Mouse (Mus musculus) myocyte (in vitro differentiated cells): ENCODE results near the gene Adamts9.

Experiments
- E2F4 ChIP-seq: IDR thresholded peaks from one replicate; pipeline ENCODE4 v1.6.1; 2011; ENCODE audit warnings: mild to moderate bottlenecking, control low read depth, moderate library complexity; ENCODE audit not compliant: insufficient read depth
- MYOG ChIP-seq, 3 experiments: IDR thresholded peaks; one replicate each; pipeline ENCODE4 v1.6.1; 2011; ENCODE audit warnings: control low read depth in 2 of 3, low read depth in 2 of 3, mild to moderate bottlenecking in 2 of 3; ENCODE audit not compliant: insufficient read length in 2 of 3, control insufficient read depth in 1 of 3, insufficient read depth in 1 of 3
- POLR2A ChIP-seq: IDR thresholded peaks from one replicate; pipeline ENCODE4 v1.6.1; 2011; ENCODE audit warnings: low read depth, mild to moderate bottlenecking, control low read depth, moderate library complexity; ENCODE audit not compliant: insufficient read length
- POLR2AphosphoS2 ChIP-seq: IDR thresholded peaks from one replicate; pipeline ENCODE4 v1.6.1; 2011; ENCODE audit warnings: low read depth, control low read depth; ENCODE audit not compliant: insufficient read length

DNA sequence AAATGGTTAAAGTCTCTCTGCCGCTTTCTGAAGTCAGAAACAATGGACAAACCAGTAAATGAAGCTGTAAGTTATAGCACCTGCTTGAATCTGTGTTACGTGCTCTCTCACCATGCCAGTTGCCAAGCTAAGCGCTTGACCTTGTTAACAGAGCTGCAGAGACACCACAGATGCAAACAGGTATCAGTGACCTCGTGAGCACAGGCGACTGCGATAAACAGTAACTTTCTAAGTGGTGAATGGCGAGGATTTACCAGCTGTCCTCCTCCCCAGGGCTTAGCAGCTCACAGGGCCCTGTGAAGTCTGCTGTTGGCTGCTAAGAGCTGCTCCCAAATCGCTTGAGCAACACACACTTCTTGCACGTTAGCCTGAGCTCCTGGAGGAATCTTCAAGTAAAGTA is 80.7 kb downstream of the Adamts9 start:
- TF ChIP-seq POLR2A: no peak
- TF ChIP-seq MYOG (IDR thresholded peaks at IDR 0.05; ENCODE audit: control insufficient read depth in 1 of 3, insufficient read depth in 1 of 3, insufficient read length in 2 of 3, low read depth in 2 of 3): no peak
- no peak for TF ChIP-seq POLR2AphosphoS2
- no peak for TF ChIP-seq E2F4
